Mouse (Mus musculus): ENCODE results near the gene Prorsd1.
"Not testable (repeated sequence)": the region's sequence is repeated elsewhere in the genome, so short reads cannot be mapped to it uniquely, and the experiment has no call there.

Prorsd1 gene

DNA sequence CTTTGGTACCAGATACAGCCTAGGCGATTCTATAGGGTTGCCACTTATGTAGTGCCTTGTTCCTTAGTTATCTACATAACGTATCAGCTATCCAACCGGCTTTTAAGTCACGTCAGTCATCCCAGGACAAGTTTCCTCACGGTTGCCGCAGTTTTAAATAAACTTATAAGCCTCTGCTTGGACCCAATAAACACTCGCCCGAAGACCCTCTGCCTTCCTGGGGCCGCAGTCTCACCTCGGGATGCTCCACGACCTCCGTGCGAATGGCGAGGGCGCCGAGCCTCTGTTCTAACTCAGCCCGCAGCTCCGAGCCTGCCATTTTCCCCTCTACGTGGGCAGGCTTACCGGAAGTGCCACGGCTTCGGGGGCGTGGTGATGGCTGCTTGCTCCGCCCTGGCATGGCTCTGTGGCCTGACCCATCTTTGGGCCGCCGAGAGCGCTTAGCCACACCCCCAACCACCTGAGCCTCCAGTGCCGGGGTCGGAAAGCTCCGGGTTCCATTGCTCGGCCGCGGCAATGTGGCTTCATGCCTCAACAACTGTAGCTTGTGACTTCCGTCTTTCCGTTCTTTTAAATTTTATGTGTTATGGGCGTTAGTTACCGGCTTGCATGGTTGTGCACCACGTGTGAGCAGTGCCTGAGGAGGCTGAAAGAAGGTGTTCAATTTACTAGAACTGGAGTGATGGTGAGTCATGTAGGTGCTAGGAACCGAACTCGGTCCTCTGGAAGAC is at the start of gene Prorsd1:
Gene Prorsd1, minus strand, starts transcription at position 352 of the 731 bp plus-strand sequence.
- DNase-seq (ENCODE audit: low spot score in 2 of 2), result peak; percentile 87 to 90

DNA sequence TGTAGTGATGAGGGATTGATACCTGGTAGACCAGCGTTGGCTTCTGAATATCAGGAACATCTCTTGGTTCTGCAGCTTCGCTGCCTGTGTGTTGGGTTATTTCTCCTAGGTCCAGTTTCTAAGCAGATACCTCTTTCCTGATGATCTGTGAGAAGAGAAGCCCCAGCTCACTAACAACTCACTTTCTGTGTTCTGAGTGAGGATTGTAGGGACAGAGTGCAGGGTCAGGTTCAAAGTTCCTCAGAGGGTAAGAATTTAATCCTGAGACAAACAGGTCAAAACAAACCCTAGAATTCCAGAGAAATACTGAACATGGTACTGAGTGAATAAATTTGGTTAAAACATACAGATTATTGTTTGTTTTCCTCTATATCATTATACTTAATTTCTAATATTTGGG is 48.6 kb upstream of the Prorsd1 start:
- DNase-seq (ENCODE audit: low spot score in 2 of 2), result no peak

DNA sequence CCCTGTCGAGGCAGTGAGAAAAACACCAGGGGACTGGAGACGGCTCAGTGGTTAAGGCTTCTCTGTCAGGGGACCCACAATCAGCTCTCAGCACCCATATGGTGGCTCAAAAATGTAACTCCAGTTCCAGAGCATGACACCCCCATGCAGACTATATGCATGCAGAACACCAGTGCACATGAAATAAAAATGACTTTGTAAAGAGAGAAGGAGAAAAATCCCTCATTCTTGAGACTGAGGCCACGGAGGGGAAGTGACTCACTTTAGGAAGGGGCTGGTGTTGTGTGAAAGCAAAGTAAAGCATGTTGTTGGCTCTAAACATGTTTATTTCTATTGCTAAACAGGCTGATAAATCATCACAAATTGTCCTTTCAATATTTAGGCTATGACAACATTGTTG is 46.2 kb upstream of the Prorsd1 start:
- no peak for DNase-seq (ENCODE audit: low spot score in 2 of 2)

DNA sequence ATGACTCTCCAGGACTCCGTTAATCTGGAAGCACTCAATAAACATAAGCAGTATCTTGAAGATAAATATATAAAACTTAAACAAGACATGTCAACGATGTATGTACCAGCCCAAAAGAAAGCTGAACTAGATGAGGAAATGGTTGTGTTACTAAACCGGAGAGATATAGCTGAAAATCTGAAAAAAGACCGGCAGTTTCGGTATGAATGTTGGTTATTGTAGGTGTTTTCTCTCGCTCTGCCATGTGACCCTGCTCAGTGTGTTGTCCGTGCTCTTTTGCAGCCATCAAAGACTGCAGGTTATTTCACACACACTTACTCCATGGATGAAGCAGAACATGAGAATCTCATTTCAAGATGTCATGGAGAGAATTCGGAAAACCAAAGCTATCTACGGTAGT is 45.6 kb upstream of the Prorsd1 start:
- no peak for DNase-seq (ENCODE audit: low spot score in 2 of 2)

DNA sequence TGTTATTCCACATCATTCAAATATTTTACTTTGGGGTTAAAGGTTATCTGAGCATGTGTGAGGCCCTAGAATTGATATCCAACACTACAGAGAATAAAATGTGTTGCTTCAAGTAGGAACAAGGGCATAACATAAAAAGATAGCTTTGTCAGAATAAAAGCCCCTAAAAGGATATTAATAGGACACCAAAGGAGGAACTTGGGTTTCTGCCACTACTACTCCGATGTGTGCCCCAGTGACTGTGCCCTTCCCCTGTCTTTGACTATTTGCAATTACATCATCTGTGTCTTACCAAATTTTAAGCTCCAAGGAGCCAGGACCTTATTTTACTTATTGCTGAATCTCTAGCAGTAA is 34.6 kb upstream of the Prorsd1 start:
- DNase-seq (ENCODE audit: low spot score in 2 of 2), result no peak

DNA sequence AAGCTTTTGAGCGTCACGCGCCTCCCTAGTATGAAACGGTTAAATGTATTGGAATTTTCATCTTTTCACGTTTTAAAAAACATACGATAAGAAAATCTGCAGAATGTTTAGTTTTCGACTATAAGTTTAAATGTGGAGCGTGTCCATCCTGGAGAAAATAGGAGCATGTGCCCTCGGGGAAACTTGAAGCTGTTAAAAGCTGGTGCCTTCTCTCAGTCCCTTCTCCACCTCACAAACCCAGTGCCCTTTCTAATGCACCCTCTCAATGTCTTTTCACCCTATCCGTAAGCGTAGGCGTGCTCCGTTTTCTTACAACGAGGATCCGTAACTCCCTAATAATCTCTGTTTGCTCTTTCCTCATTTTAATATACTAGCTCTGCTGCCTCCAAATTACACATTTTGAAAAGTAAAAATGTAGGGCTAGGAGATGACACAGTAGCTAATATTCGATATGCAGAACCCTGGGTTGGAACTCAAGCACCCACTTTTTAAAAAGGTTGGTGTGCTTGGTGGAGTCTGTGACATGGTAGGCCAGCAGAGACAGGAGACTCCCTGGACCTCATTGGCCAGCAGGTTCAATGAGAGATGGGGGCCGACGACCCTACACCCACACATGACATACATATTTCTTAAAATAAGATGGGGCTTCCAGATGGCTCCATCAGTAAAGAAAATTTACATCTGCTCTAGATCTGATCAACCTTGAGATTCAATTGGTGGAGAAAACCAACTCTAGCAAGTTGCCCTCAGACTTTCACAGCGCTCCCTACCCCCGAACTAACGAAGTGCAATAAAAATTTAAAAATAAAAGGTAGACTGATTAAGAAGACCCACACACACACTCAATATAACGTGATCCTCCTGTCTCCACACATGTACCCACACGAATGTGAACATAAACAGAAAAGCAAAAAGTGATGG is 33.9 kb upstream of the Prorsd1 start:
- no peak for DNase-seq (ENCODE audit: low spot score in 2 of 2)

DNA sequence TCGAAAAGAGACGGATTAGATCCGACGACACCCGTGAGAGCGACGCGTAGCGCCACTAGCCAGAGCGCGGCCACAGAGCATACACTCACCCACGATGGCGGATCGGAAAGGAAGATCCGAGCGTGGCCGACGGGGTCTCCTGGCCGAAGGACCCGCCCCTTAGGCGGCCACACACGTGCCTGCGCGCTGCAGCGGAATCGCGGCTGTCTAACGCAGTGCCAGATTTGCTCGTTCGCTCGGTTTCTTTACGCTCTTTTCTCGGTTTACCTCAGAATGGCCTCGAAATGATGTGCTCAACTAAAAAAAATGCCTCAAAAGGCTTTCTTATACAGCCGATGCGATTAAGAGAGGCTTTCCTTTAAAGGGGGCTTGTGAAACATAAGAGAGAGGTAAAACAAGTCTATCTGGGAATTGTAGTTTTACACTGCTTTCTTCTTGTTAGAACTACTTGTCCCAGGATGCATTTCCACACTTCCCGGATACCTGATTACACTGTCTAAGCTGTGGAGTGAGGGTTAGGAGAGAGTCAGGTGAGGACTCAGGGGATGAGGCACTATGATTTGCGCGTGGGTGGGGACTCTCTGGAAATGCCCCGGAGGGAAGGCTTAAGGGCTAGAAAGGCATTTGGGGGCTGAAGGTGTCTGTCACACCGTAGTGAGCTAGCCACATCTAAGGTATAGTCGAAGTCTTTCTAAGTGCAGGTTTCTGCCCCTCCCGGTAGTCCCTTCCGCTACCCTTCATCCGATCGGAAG is 33.1 kb upstream of the Prorsd1 start, which contains the start of the genes Clhc1 and Rps27a:
Gene Clhc1, plus strand, starts transcription at position 199 of the 752 bp plus-strand sequence.
Gene Rps27a, minus strand, starts transcription at position 358 of the 752 bp plus-strand sequence.
- peak; percentile 93 to 97 for DNase-seq (ENCODE audit: low spot score in 2 of 2)

DNA sequence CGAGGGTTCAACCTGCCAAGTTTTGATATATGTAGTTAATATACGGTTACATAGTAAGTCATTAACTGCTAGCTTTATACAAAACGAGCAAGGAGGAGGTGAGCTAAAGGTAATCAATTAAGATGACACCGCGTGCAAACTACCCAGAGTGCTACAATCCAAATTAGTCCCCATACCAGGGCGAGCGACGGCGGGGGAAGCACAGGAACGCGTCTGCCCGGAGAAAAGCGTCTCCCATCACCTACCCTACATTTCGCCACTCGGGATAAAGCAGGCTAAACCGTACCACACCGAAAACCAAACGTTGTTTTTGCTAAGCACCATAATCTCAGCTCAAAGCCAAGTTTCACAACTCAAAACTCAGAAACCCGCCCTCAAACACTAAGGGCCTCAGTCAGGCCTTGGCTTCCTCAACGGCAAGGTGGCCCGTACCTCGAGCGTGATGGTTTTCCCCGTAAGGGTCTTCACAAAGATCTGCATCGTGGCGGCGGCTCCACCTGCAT is 32.5 kb upstream of the Prorsd1 start:
- no peak for DNase-seq (ENCODE audit: low spot score in 2 of 2)

DNA sequence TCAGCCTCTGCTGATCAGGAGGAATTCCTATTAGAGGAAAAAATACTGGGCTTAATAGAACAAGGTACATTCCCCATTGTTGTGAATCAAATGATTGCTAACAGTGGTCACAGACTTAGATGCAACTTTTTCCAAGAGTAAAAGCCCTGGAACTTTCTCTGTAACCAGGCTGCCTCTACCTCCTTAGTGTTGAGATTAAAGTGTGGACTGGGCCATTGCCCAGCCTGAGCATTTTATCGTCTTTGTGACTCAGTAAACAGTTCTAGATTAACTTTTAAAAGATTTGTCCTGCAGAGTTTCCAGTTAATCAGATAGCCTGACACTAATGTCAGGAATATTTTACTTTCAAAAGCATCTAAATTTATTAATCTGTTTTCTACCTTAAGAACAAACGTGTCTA is 31.9 kb upstream of the Prorsd1 start:
- no peak for DNase-seq (ENCODE audit: low spot score in 2 of 2)

DNA sequence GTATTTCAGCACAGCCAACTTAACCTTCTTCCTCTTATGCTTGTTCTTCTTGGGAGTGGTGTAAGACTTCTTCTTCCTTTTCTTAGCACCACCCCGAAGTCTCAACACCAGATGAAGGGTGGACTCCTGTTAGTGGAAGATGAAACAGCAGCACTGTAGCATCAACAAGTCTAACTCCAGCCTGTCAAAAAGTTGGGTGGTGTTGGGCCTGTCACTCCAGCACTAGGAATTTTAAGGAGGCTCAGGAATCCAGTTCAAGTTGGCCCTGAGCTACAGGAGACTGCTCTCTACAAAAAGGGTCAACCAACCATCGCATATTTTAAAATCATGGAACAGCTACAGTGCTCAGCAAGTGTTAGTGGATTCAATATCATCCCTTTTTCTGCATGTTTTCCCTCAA is 31.5 kb upstream of the Prorsd1 start:
- not testable (repeated sequence) for DNase-seq (ENCODE audit: low spot score in 2 of 2)

DNA sequence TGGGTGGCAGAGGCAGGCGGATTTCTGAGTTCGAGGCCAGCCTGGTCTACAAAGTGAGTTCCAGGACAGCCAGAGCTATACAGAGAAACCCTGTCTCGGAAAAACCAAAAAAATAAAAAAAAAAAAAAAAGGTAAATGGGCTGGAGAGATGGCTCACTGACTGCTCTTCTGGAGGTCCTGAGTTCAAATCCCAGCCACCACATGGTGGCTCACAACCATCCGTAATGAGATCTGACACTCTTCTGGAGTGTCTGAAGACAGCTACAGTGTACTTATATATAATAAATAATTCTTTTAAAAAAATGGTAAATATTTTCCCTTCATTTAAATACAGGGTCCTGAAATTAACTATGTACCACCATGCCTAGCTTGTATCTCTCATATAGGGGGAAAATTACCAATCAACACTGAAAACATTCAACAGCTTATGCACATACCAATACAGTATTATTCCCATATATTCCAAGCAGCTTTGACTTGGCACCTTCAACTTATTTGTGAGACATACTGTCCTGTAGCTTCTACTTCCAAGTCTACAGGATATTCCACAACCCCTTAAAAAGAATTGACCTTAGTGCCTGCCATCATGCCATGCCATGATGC is 30.4 kb upstream of the Prorsd1 start:
- DNase-seq (ENCODE audit: low spot score in 2 of 2), result not testable (repeated sequence)

DNA sequence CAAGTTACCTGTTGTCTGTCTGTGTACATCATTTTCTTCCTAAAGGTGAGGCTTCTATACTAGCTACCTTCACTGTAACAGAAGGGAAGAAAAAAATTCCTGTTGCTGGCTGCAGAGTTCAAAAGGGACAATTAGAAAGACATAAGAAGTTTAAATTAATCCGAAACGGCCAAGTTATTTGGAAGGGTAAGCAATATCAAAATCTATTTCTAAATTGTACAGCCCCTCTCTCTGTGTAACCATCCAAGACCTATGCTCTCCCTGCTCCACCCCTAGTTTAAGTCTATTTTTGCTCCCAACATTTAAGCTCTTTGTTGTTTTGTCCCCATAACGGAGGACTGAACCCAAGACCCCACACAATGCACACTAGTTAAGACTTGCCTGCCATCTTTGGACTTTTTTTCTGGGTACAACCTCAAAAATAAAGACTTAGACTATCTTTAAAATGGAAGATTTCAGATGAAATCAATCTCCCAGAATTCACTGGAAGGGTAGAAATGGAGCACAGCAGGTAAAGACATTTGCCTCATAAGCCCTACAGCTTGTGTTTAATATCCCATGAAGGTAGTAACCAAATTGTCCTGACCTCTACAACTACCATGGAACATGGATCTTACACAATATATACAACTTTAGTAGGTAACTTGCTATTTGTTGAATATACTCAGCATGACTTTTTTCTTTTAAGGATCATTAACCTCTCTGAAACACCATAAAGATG is 29.6 kb upstream of the Prorsd1 start:
- no peak for DNase-seq (ENCODE audit: low spot score in 2 of 2)

DNA sequence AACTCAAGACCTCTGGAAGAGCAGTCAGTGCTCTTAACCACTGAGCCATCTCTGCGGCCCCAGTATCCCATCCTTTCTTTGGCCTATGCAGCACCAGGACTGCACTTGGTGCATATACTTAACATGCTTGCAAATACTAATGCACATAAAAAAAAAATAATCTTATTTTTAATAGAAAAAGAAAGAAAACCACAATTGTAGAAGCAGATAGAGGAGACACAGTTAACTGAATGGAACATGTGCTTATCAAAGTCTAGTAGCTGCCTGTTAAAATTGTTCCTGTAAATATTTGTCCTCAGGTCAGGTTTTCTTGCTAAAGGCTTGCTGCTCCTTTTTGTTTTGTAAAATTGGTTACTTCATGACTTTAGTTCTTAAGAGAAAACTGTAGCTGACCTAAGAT is 23.4 kb upstream of the Prorsd1 start:
- no peak for DNase-seq (ENCODE audit: low spot score in 2 of 2)

DNA sequence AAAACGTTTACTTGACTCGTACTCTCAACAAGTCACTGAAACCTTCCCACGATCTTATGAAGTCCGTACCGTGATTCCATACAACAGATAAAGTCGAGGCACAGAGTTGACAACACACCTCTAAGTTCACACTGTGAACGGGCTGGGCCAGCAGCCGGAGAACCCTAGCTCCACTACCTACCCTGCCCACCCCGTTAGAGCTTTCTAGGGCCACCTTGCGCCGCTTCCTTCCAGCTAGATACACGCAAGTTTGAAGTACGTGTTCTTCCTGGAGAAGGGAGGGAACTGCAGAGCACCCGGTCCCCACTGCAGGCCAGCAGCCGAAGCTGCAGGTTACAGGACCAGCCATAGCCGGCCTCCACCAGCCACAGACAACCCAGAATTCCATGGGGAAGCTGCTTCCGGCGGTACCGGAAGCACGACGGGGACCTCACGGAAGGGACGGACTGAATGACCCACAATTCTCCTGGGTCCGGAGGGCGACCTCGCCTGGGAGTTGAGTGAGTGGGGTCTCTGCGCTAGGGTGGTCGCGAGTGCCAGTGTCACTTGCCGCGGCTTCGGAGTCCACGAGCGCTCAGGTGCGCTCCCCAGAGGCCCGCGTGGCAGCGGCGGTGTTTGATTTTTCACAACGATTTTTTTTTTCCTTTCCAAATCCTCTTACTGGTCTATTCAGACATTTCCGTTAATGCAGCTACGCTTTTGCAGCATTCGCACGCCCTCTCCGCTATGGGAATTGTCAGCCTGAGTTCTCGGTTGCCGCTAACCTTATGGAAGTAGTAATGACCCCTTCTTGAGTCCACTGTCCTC is 11.4 kb upstream of the Prorsd1 start, which contains the start of gene Mtif2:
Gene Mtif2, plus strand, starts transcription at position 421 of the 807 bp plus-strand sequence.
- peak; percentile 43 to 57 for DNase-seq (ENCODE audit: low spot score in 2 of 2)

DNA sequence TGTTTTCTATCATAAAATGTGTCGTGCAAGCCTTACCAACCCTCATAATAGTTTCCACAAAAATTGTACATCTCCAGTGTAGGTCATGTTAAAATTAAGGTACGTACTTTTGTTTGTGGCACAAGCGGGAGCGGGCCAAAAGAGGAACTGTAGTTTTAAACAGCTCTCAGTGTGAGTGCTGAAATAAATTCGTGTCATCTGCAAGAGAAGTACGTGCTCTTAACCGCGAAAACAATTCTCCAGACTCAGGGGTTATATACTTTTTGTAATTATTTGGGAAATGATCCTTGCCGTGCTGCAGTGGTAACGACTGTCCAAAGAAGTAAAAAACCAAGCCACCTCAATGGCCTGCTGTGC is 530 bp downstream of the Prorsd1 start:
- DNase-seq (ENCODE audit: low spot score in 2 of 2), result no peak

DNA sequence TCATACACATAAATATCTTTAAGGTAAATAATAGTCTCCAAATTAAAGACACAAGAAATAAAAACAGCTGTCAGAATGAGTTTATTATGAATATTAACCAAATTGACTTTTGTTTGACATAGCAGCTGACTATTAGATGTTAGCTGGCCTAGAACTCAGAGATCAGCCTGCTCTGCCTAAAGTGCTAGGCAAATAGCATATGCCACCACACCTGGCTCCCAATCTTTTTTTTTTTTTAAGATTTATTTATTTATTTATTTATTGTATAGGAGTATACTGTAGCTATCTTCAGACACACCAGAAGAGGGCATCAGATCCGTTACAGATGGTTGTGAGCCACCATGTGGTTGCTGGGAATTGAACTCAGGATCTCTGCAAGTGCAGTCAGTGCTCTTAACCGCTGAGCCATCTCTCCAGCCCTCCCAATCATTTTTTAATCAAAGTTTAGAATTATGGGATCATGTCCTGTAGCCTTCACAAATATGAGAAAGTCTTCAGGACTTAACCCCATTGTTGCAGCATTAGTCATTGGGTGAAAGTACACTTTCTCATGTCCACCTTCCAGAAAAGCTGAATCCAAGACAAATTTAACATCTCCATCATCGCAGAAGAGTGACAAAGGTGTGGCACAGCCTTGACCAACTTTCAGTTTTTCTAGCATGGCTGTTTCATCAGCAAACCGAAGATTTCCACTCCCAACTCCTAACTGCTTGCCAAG is 1.9 kb downstream of the Prorsd1 start:
- DNase-seq (ENCODE audit: low spot score in 2 of 2), result no peak

DNA sequence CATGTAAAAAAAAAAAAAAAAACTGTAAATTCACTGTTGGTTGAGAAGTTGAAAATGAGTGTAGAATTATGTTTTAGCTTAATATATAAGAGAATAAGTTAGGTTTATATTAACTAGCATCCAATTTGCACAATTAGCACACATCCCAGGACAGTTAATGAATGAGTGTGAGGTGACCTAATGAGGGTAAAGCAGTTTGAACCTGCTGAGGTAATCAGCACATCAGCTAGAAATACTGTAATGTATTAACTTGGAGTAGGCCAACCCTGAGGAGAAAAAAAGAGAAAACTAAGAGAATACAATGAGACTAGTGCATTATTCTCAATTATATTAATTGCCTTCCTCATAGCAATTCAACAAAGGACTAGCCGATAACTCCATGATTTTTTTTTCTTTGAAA is 5.4 kb downstream of the Prorsd1 start:
- no peak for DNase-seq (ENCODE audit: low spot score in 2 of 2)

DNA sequence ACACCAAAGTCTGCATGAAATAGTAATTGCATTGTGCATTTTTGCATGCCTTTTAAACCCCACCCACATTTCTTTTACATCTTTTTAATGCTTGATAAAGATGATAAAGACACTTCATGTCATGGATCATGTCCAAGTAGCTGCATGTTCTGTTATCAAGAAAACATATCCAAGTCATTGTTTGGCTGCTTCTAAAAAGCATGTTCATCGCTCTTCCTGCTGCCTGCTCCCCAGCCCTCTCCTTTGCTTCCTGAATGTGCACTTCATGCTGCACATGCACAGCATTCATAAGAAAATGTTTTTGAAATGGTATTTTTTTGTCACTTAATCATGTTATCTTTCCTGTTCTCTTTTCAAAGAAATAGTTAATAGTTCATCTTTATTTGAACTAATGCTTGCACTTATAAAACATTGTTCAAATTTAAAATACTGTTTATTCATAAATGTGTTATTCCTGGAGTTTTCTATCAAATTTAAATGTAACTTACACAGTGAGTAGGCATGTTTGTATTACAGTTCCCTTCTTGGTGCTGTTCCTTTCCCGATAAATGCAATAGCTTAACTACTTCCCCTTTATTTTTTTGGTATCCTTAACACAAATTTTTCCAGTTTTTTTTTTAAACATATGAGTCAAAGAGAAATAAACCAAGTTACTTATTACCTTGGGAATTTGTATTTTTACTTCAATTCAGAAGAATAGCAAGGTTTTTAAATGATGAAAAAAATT is 9.8 kb downstream of the Prorsd1 start:
- no peak for DNase-seq (ENCODE audit: low spot score in 2 of 2)
